Mouse (Mus musculus) c-Kit-positive CD71-negative TER-119-negative erythroid progenitor cells, embryonic 14.5 days (primary cell): ENCODE results near the gene Kdm5b.

Source experiments
- DNase-seq: peaks from one replicate; pipeline ENCODE4 v3.0.0-alpha.2; 2013; ENCODE audit warnings: low read depth

The Kdm5b gene

GRCm38 (mm10) chr1:134589676-134590075 lies 29.7 kb downstream of the Kdm5b start:
- DNase-seq = no peak

- no peak for DNase-seq
Measured at GRCm38 (mm10) chr1:134591773-134592172, 31.8 kb downstream of the Kdm5b start.

GRCm38 (mm10) chr1:134597339-134598054 lies 37.5 kb downstream of the Kdm5b start:
- DNase-seq = no peak

GRCm38 (mm10) chr1:134604086-134604485 lies 44.1 kb downstream of the Kdm5b start:
- no peak for DNase-seq

- no peak for DNase-seq
Measured at GRCm38 (mm10) chr1:134605670-134606069, 45.7 kb downstream of the Kdm5b start.

- no peak for DNase-seq
Measured at GRCm38 (mm10) chr1:134606381-134606780, 46.4 kb downstream of the Kdm5b start.

- DNase-seq = no peak
Measured at GRCm38 (mm10) chr1:134607279-134607678, 47.3 kb downstream of the Kdm5b start.

GRCm38 (mm10) chr1:134609172-134609571 lies 49.2 kb downstream of the Kdm5b start:
- no peak for DNase-seq

- DNase-seq = no peak
Measured at GRCm38 (mm10) chr1:134614554-134614953, 54.6 kb downstream of the Kdm5b start.

GRCm38 (mm10) chr1:134614988-134615387 lies 55.0 kb downstream of the Kdm5b start:
- DNase-seq = no peak

- no peak for DNase-seq
Measured at GRCm38 (mm10) chr1:134617656-134618055, 57.7 kb downstream of the Kdm5b start.

GRCm38 (mm10) chr1:134625325-134625724 lies 65.4 kb downstream of the Kdm5b start:
- DNase-seq = no peak

GRCm38 (mm10) chr1:134629455-134629854 lies 69.5 kb downstream of the Kdm5b start:
- DNase-seq = no peak

GRCm38 (mm10) chr1:134634296-134634695 lies 74.3 kb downstream of the Kdm5b start:
- no peak for DNase-seq

- no peak for DNase-seq
Measured at GRCm38 (mm10) chr1:134636245-134636644, 76.3 kb downstream of the Kdm5b start.

GRCm38 (mm10) chr1:134636684-134637083 lies 76.7 kb downstream of the Kdm5b start:
- no peak for DNase-seq

GRCm38 (mm10) chr1:134638041-134638440 lies 78.1 kb downstream of the Kdm5b start:
- DNase-seq = no peak

- no peak for DNase-seq
Measured at GRCm38 (mm10) chr1:134638522-134638921, 78.6 kb downstream of the Kdm5b start.

- no peak for DNase-seq
Measured at GRCm38 (mm10) chr1:134639460-134639859, 79.5 kb downstream of the Kdm5b start.

GRCm38 (mm10) chr1:134641507-134641906 lies 81.5 kb downstream of the Kdm5b start:
- DNase-seq = no peak

GRCm38 (mm10) chr1:134643702-134644101 lies 83.7 kb downstream of the Kdm5b start:
- no peak for DNase-seq

- no peak for DNase-seq
Measured at GRCm38 (mm10) chr1:134645408-134646200, 85.6 kb downstream of the Kdm5b start.

- no peak for DNase-seq
Measured at GRCm38 (mm10) chr1:134646261-134646962, 86.4 kb downstream of the Kdm5b start, which contains the start of gene Syt2. TSS of gene Syt2 (plus strand) at chr1:134646677.
